Mouse (Mus musculus): Measurements from ENCODE around the gene Klhl33. TPM values are rescaled to one million over a fixed set of nuclear protein-coding genes. Genes with fewer than 3 reads are reported as not detected.
"Not testable (repeated sequence)": the region's sequence is repeated elsewhere in the genome, so short reads cannot be mapped to it uniquely, and the experiment has no call there.

The Klhl33 gene
- polyA plus RNA-seq, 1 experiment from 2014 or later: 0.29 TPM

DNA sequence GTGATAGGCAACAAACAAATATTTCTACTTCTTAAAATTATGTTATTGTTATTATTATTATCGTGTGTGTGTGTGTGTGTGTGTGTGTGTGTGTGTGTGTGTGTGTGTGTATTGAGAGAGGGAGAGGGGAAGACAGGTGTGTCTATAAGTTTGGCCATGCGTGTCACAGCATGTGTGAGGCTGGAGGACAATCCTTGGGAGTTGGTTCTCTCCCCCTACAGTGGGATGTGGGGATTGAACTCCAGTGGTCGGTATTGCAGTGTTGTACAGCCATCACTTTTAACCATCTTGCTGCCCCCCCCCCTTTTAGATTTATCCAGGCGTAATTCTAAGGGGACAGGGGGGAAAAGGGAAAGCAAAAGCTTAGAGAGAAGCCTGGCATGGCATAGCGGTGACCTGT lies 28.7 kb downstream of the Klhl33 start:
- H3K4me1 ChIP-seq (ENCODE audit: insufficient read depth): no peaks in the 10 kb centered on the region
- no peak overlapping the region for H3K9ac ChIP-seq
- no peak for DNase-seq
- no peak overlapping the region for H3K4me2 ChIP-seq
- H3K27me3 ChIP-seq (ENCODE audit: insufficient read depth, low read length): no peaks in the 10 kb centered on the region
- no peak overlapping the region for H3K27ac ChIP-seq (ENCODE audit: low read depth)
- no peak overlapping the region for H3K4me3 ChIP-seq (ENCODE audit: low read depth, low read length)
- no peak for TF ChIP-seq CTCF (IDR thresholded peaks at IDR 0.05; ENCODE audit: low read depth)
- WGBS: 91% methylated on average over 5 of the region's 5 CpGs
- H3K9me3 ChIP-seq (ENCODE audit: low read depth, low read length): no peaks in the 10 kb centered on the region
- 0 out of 2 replicates have a peak, but pooled peaks cover 3% of the 10 kb centered on the region for H3K36me3 ChIP-seq (ENCODE audit: insufficient read depth)
- ATAC-seq (ENCODE audit: insufficient read depth): no peak

DNA sequence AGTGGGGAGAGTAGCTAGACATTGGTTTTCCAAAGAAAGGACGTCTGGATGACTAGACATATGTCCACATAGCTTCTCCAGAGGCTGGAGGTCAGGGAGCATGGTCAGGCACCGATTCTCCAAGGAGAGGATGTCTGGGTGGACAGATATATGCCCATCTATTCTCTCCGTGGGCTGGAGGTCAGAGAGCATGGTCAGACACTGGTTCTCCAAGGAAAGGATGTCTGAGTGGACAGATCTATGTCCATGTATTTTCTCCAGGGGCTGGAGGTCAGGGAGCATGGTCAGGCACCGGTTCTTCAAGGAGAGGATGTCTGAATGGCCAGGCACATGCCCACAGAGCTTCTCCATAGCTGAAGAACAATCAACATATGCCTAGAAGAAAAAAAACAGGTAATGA lies 29.1 kb downstream of the Klhl33 start:
- Histone ChIP-seq H3K4me3 (ENCODE audit: low read depth, low read length) (no peak overlapping the region), H3K27me3 (ENCODE audit: insufficient read depth, low read length) (no peaks in the 10 kb centered on the region), H3K27ac (ENCODE audit: low read depth) (no peak overlapping the region), H3K9ac (no peak overlapping the region), H3K36me3 (ENCODE audit: insufficient read depth) (0 out of 2 replicates have a peak, but pooled peaks cover 3% of the 10 kb centered on the region), H3K4me1 (ENCODE audit: insufficient read depth) (no peaks in the 10 kb centered on the region), H3K9me3 (ENCODE audit: low read depth, low read length) (no peaks in the 10 kb centered on the region), H3K4me2 (no peak overlapping the region)
- ATAC-seq (ENCODE audit: insufficient read depth) (no peak), DNase-seq (no peak)
- 76% methylated on average over 4 of the region's 4 CpGs for WGBS
- TF ChIP-seq CTCF (IDR thresholded peaks at IDR 0.05; ENCODE audit: low read depth): no peak

DNA sequence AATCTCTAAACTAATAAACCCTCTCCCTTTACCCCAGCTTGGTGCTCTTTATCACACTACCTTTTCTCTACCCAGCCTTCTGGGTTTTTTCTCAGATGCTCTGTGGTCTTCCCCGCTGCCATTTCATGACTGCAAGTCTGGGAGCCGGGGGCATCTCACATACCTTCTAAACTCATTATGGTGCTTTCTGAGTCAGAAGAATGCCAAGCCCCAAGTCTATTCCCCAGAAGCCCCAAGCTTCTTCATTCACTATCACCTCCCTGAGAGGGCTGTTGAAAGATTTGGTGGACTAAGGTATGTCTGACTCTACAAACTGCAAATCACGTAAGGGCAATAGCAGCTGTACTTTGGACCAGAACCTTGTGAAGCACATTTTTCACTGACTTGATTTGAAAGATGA lies 30.3 kb downstream of the Klhl33 start:
- Histone ChIP-seq H3K9ac (no peak overlapping the region), H3K27ac (ENCODE audit: low read depth) (no peak overlapping the region), H3K4me1 (ENCODE audit: insufficient read depth) (no peaks in the 10 kb centered on the region), H3K4me2 (no peak overlapping the region), H3K4me3 (ENCODE audit: low read depth, low read length) (no peak overlapping the region), H3K27me3 (ENCODE audit: insufficient read depth, low read length) (no peaks in the 10 kb centered on the region), H3K9me3 (ENCODE audit: low read depth, low read length) (no peaks in the 10 kb centered on the region), H3K36me3 (ENCODE audit: insufficient read depth) (0 out of 2 replicates have a peak, but pooled peaks cover 3% of the 10 kb centered on the region)
- ATAC-seq (ENCODE audit: insufficient read depth) (no peak), DNase-seq (no peak)
- TF ChIP-seq CTCF (IDR thresholded peaks at IDR 0.05; ENCODE audit: low read depth): no peak
- 89% methylated on average over 3 of the region's 3 CpGs for WGBS

DNA sequence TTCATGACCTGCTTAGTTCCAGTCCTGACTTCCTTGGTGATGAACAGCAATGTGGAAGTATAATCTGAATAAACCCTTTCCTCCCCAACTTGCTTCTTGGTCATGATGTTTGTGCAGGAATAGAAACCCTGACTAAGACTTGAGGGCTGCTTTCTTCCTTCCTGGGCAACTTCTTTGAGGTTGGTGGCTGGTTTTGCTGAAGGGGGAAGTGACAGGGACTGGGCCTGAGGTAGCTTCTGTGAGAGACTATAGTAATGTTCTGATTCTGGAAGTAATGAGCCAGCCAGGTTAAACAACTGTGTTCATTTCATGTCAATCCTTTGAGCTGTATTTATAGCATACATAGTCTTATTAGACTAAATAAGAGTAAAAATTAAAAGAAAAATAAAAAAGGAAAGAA lies 32.3 kb downstream of the Klhl33 start:
- ATAC-seq (ENCODE audit: insufficient read depth); DNase-seq; H3K4me3 ChIP-seq (ENCODE audit: low read depth, low read length); H3K4me2 ChIP-seq; H3K27ac ChIP-seq (ENCODE audit: low read depth); H3K4me1 ChIP-seq (ENCODE audit: insufficient read depth); H3K9me3 ChIP-seq (ENCODE audit: low read depth, low read length); H3K36me3 ChIP-seq (ENCODE audit: insufficient read depth); H3K9ac ChIP-seq; H3K27me3 ChIP-seq (ENCODE audit: insufficient read depth, low read length): not testable (repeated sequence)

DNA sequence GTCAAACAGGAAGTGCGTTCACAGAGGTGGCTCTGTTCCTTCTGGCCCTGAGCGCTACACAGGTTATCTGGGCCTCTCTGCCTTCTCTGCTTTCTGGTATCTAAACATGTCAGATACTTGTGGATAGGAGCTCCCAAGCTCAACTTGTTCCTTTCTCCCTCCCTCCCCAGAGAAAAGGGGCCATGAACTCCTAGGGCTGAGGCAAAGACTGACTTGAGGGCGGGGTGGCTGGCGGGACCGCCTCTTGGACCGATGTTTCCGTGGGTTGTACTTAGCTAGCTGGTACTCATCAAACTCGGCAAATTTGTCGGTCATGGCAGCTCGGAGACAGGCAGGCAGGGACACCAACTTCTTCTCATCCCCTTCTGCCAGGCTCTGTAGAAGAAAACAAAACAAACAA lies 34.7 kb downstream of the Klhl33 start:
- Histone ChIP-seq H3K27ac (ENCODE audit: low read depth) (no peak overlapping the region), H3K4me3 (ENCODE audit: low read depth, low read length) (no peak overlapping the region), H3K4me1 (ENCODE audit: insufficient read depth) (no peaks in the 10 kb centered on the region), H3K9me3 (ENCODE audit: low read depth, low read length) (no peaks in the 10 kb centered on the region), H3K9ac (no peak overlapping the region), H3K36me3 (ENCODE audit: insufficient read depth) (no peaks in the 10 kb centered on the region), H3K27me3 (ENCODE audit: insufficient read depth, low read length) (no peaks in the 10 kb centered on the region), H3K4me2 (no peak overlapping the region)
- ATAC-seq (ENCODE audit: insufficient read depth): no peak
- 76% methylated on average over 10 of the region's 10 CpGs for WGBS
- DNase-seq: no peak
- TF ChIP-seq CTCF (IDR thresholded peaks at IDR 0.05; ENCODE audit: low read depth): no peak

DNA sequence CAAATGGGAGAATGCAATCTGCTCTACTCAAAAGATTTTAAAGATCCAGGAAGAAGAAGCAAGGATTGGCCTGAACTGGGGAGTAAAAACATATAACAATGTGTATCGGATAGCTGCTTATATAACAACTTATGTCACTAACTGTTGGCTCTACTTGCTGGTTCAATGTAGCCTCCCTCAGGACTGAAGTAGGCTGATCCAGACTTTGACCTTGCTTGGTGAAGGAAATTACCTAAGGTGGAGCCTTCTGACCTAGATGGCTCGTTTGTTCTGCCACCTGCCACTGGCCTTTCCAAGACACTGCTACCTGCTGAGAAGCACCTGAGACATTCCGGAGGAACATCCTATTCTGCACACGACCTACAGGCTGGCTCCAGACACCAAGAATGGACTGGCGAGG lies 41.5 kb downstream of the Klhl33 start:
- no peaks in the 10 kb centered on the region for H3K36me3 ChIP-seq (ENCODE audit: insufficient read depth)
- WGBS: 76% methylated on average over 5 of the region's 5 CpGs
- no peak overlapping the region for H3K4me2 ChIP-seq
- DNase-seq: no peak
- H3K9me3 ChIP-seq (ENCODE audit: low read depth, low read length): no peaks in the 10 kb centered on the region
- no peaks in the 10 kb centered on the region for H3K4me1 ChIP-seq (ENCODE audit: insufficient read depth)
- no peak overlapping the region for H3K27ac ChIP-seq (ENCODE audit: low read depth)
- no peak overlapping the region for H3K9ac ChIP-seq
- TF ChIP-seq CTCF (IDR thresholded peaks at IDR 0.05; ENCODE audit: low read depth): no peak
- no peaks in the 10 kb centered on the region for H3K27me3 ChIP-seq (ENCODE audit: insufficient read depth, low read length)
- H3K4me3 ChIP-seq (ENCODE audit: low read depth, low read length): no peak overlapping the region
- ATAC-seq (ENCODE audit: insufficient read depth): no peak

Other genes starting within 250 kb of the Klhl33 start
- not detected in 2 replicates for gene Olfr747, start 204.3 kb downstream of the Klhl33 start, polyA plus RNA-seq (2014; fragmentation: Nextera tagmentation; extraction: Ambion mirVana)
- gene Olfr748, start 190.1 kb downstream of the Klhl33 start, polyA plus RNA-seq (2014; fragmentation: Nextera tagmentation; extraction: Ambion mirVana): not detected in 2 replicates
- not detected in 2 replicates for gene Olfr749, start 152.4 kb downstream of the Klhl33 start, polyA plus RNA-seq (2014; fragmentation: Nextera tagmentation; extraction: Ambion mirVana)
- gene Ttc5, start 112.0 kb downstream of the Klhl33 start, polyA plus RNA-seq (2014; fragmentation: Nextera tagmentation; extraction: Ambion mirVana): 68.3 and 68.6 TPM in 2 replicates
- not detected in 2 replicates for gene Ccnb1ip1, start 89.8 kb downstream of the Klhl33 start, polyA plus RNA-seq (2014; fragmentation: Nextera tagmentation; extraction: Ambion mirVana)
- 71.0 and 74.7 TPM in 2 replicates for gene Parp2, start 89.7 kb downstream of the Klhl33 start, polyA plus RNA-seq (2014; fragmentation: Nextera tagmentation; extraction: Ambion mirVana)
- 6.1 and 7.2 TPM in 2 replicates for gene Tep1, start 26.9 kb downstream of the Klhl33 start, polyA plus RNA-seq (2014; fragmentation: Nextera tagmentation; extraction: Ambion mirVana)
- 164 and 183 TPM in 2 replicates for gene Osgep, start 27.4 kb upstream of the Klhl33 start, polyA plus RNA-seq (2014; fragmentation: Nextera tagmentation; extraction: Ambion mirVana)
- 272 and 273 TPM in 2 replicates for gene Apex1, start 27.5 kb upstream of the Klhl33 start, polyA plus RNA-seq (2014; fragmentation: Nextera tagmentation; extraction: Ambion mirVana)
- 45.6 and 47.1 TPM in 2 replicates for gene Pip4p1, start 33.3 kb upstream of the Klhl33 start, polyA plus RNA-seq (2014; fragmentation: Nextera tagmentation; extraction: Ambion mirVana)
- 64.4 and 67.0 TPM in 2 replicates for gene Pnp, start 33.6 kb upstream of the Klhl33 start, polyA plus RNA-seq (2014; fragmentation: Nextera tagmentation; extraction: Ambion mirVana)
- gene Gm49342, start 47.0 kb upstream of the Klhl33 start, polyA plus RNA-seq (2014; fragmentation: Nextera tagmentation; extraction: Ambion mirVana): not detected in 2 replicates
- gene Pnp2, start 58.5 kb upstream of the Klhl33 start, polyA plus RNA-seq (2014; fragmentation: Nextera tagmentation; extraction: Ambion mirVana): 0.42 and 0.76 TPM in 2 replicates
- 0.45 TPM in 1 of 2 replicates, not detected in the other for gene Rnase10, start 110.2 kb upstream of the Klhl33 start, polyA plus RNA-seq (2014; fragmentation: Nextera tagmentation; extraction: Ambion mirVana)
- gene Rnase9, start 144.4 kb upstream of the Klhl33 start, polyA plus RNA-seq (2014; fragmentation: Nextera tagmentation; extraction: Ambion mirVana): not detected in 2 replicates
- gene Rnase11, start 152.7 kb upstream of the Klhl33 start, polyA plus RNA-seq (2014; fragmentation: Nextera tagmentation; extraction: Ambion mirVana): not detected in 2 replicates
- not detected in 2 replicates for gene Rnase12, start 160.2 kb upstream of the Klhl33 start, polyA plus RNA-seq (2014; fragmentation: Nextera tagmentation; extraction: Ambion mirVana)
- not detected in 2 replicates for gene Olfr750, start 176.9 kb upstream of the Klhl33 start, polyA plus RNA-seq (2014; fragmentation: Nextera tagmentation; extraction: Ambion mirVana)
- 27.6 and 29.6 TPM in 2 replicates for gene Rnase4, start 193.6 kb upstream of the Klhl33 start, polyA plus RNA-seq (2014; fragmentation: Nextera tagmentation; extraction: Ambion mirVana)
- 5.2 and 5.6 TPM in 2 replicates for gene Ang, start 193.6 kb upstream of the Klhl33 start, polyA plus RNA-seq (2014; fragmentation: Nextera tagmentation; extraction: Ambion mirVana)
- gene Eddm3b, start 216.9 kb upstream of the Klhl33 start, polyA plus RNA-seq (2014; fragmentation: Nextera tagmentation; extraction: Ambion mirVana): not detected in 2 replicates
- 1.2 and 1.4 TPM in 2 replicates for gene Rnase6, start 226.4 kb upstream of the Klhl33 start, polyA plus RNA-seq (2014; fragmentation: Nextera tagmentation; extraction: Ambion mirVana)
- gene Rnase1, start 249.3 kb upstream of the Klhl33 start, polyA plus RNA-seq (2014; fragmentation: Nextera tagmentation; extraction: Ambion mirVana): 0.50 TPM in 1 of 2 replicates, not detected in the other